Mouse (Mus musculus) central nervous system, embryonic 18 days (tissue): Measurements from ENCODE around the gene Casq1. TPM values are rescaled to one million over a fixed set of nuclear protein-coding genes. Genes with fewer than 3 reads are reported as not detected.

Experiments used
- polyA plus RNA-seq: library from polyadenylated mRNA; depleted of rRNA; stranded (reverse); fragments of >200 nt; gene quantifications from 2 replicates; pipeline ENCODE4 v1.2.3, GENCODE M21; 2012; rRNA removed

Casq1 gene
- 3.2 and 11.4 TPM in 2 replicates for polyA plus RNA-seq

GRCm38 (mm10) chr1:172219451-172220406 lies at the start of gene Casq1:
Gene Casq1 (minus strand): TSS chr1:172219868.

GRCm38 (mm10) chr1:172261477-172262078 lies 41.9 kb upstream of the Casq1 start, which contains the start of gene Igsf8:
Gene Igsf8 (plus strand): TSS chr1:172261641.

GRCm38 (mm10) chr1:172258314-172258713 lies 38.6 kb upstream of the Casq1 start, which contains the start of gene Atp1a4:
Gene Atp1a4 (minus strand): TSS chr1:172258414.

GRCm38 (mm10) chr1:172206141-172206917 lies 13.3 kb downstream of the Casq1 start, which contains the start of gene Pea15a:
Gene Pea15a (minus strand): TSS chr1:172206804.

Other genes starting within 250 kb of the Casq1 start
- gene Vangl2, start 191.4 kb downstream of the Casq1 start, polyA plus RNA-seq, result 38.5 and 45.1 TPM in 2 replicates
- gene Nhlh1, start 162.3 kb downstream of the Casq1 start, polyA plus RNA-seq, result 1.7 and 3.4 TPM in 2 replicates
- gene Copa, start 137.3 kb downstream of the Casq1 start, polyA plus RNA-seq, result 96.4 and 100 TPM in 2 replicates
- gene Ncstn, start 137.1 kb downstream of the Casq1 start, polyA plus RNA-seq, result 100 and 107 TPM in 2 replicates
- 92.1 and 95.3 TPM in 2 replicates for gene Pex19, start 93.1 kb downstream of the Casq1 start, polyA plus RNA-seq
- 66.5 and 69.7 TPM in 2 replicates for gene Dcaf8, start 71.8 kb downstream of the Casq1 start, polyA plus RNA-seq
- 369 and 373 TPM in 2 replicates for gene Pea15a, start 13.1 kb downstream of the Casq1 start, polyA plus RNA-seq
- gene Atp1a4, start 38.5 kb upstream of the Casq1 start, polyA plus RNA-seq, result 0.07 and 0.09 TPM in 2 replicates
- gene Igsf8, start 41.8 kb upstream of the Casq1 start, polyA plus RNA-seq, result 112 and 125 TPM in 2 replicates
- gene Atp1a2, start 78.2 kb upstream of the Casq1 start, polyA plus RNA-seq, result 111 and 114 TPM in 2 replicates
- 11.7 and 11.8 TPM in 2 replicates for gene Kcnj9, start 109.5 kb upstream of the Casq1 start, polyA plus RNA-seq
- 5.3 and 7.0 TPM in 2 replicates for gene Kcnj10, start 121.3 kb upstream of the Casq1 start, polyA plus RNA-seq
- 6.8 and 6.9 TPM in 2 replicates for gene Pigm, start 156.7 kb upstream of the Casq1 start, polyA plus RNA-seq